Mouse (Mus musculus): Measurements from ENCODE around the gene Car11. TPM values are rescaled to one million over a fixed set of nuclear protein-coding genes. Genes with fewer than 3 reads are reported as not detected.

Gene Car11
- polyA plus RNA-seq, 1 experiment from 2014 or later = 8.8 TPM

DNA sequence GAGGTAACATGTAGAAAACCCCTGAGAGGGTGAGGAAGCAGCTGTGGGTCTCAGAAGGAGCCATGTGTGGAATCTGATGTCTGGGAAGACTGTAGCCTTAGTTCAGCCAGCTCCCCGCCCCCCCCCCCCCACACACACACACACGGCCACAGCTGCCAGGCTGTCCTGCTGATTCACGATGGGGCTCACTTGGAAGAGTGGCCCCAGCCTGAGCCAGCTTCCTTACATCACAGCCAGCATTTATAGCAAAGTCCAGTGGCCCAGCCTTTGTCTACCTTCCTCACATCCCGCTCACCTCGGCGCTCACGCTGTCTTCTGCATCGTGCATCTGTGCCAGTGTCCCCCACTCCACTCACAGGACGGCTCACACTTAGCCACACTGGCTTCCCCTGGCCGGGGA, 49.8 kb downstream of the Car11 start:
- no peak overlapping the region for H3K27ac ChIP-seq (ENCODE audit: low read depth, low read length)
- no peaks in the 10 kb centered on the region for H3K9me3 ChIP-seq (ENCODE audit: control insufficient read depth, low read length)
- H3K4me3 ChIP-seq (ENCODE audit: low read depth, low read length) = no peak overlapping the region
- no peaks in the 10 kb centered on the region for H3K36me3 ChIP-seq (ENCODE audit: control insufficient read depth, insufficient read depth, low read length)
- H3K4me2 ChIP-seq (replicated peaks; ENCODE audit: low read depth, low read length) = no peak overlapping the region
- H3K4me1 ChIP-seq (replicated peaks; ENCODE audit: control insufficient read depth, insufficient read depth, low read length) = no peaks in the 10 kb centered on the region
- DNase-seq (ENCODE audit: low spot score) = no peak
- no peaks in the 10 kb centered on the region for H3K27me3 ChIP-seq (ENCODE audit: control insufficient read depth, insufficient read depth, low read length)
- ATAC-seq (ENCODE audit: low FRiP score) = no peak
- WGBS = 50% methylated on average over 10 of the region's 10 CpGs
- H3K9ac ChIP-seq (ENCODE audit: low read depth, low read length) = no peak overlapping the region

DNA sequence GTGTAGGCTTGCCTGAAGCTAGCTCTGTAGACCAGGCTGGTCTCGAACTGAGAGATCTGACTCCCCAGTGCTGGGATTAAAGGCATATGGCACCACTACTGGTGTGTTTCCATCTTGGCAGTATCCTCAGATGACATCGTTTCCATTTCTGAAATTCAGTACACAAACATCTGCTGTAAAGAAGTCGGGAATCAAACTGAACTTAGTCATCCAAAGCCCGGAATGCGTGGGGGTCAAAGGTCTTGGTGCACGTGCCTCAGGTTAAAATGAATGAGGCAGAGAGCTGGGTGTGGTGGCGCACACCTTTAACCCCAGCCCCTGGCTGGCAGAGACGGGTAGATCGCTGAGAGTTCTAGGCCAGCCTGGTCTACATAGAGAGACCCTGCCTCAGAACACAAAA, 50.5 kb downstream of the Car11 start:
- H3K9me3 ChIP-seq (ENCODE audit: control insufficient read depth, low read length) = no peaks in the 10 kb centered on the region
- 79% methylated on average over 9 of the region's 9 CpGs for WGBS

More for the DNA sequence above, 50.5 kb downstream of the Car11 start:
- Histone ChIP-seq H3K27ac (ENCODE audit: low read depth, low read length) (no peak overlapping the region), H3K4me3 (ENCODE audit: low read depth, low read length) (no peak overlapping the region), H3K36me3 (ENCODE audit: control insufficient read depth, insufficient read depth, low read length) (no peaks in the 10 kb centered on the region), H3K4me2 (replicated peaks; ENCODE audit: low read depth, low read length) (no peak overlapping the region), H3K4me1 (replicated peaks; ENCODE audit: control insufficient read depth, insufficient read depth, low read length) (no peaks in the 10 kb centered on the region), H3K27me3 (ENCODE audit: control insufficient read depth, insufficient read depth, low read length) (no peaks in the 10 kb centered on the region), H3K9ac (ENCODE audit: low read depth, low read length) (no peak overlapping the region)
- DNase-seq (ENCODE audit: low spot score) (no peak), ATAC-seq (ENCODE audit: low FRiP score) (no peak)

Other genes starting within 250 kb of the Car11 start
- gene Ftl1, start 240.0 kb upstream of the Car11 start, polyA plus RNA-seq (2014; fragmentation: Nextera tagmentation; extraction: Ambion mirVana) = 5,748 and 5,943 TPM in 2 replicates
- gene Bax, start 232.9 kb upstream of the Car11 start, polyA plus RNA-seq (2014; fragmentation: Nextera tagmentation; extraction: Ambion mirVana) = 128 and 196 TPM in 2 replicates
- gene Tulp2, start 218.0 kb upstream of the Car11 start, polyA plus RNA-seq (2014; fragmentation: Nextera tagmentation; extraction: Ambion mirVana) = 0.40 and 0.54 TPM in 2 replicates
- not detected in 2 replicates for gene Gm45808, start 213.0 kb upstream of the Car11 start, polyA plus RNA-seq (2014; fragmentation: Nextera tagmentation; extraction: Ambion mirVana)
- gene Dhdh, start 211.0 kb upstream of the Car11 start, polyA plus RNA-seq (2014; fragmentation: Nextera tagmentation; extraction: Ambion mirVana) = 2.9 and 4.1 TPM in 2 replicates
- gene Nucb1, start 189.4 kb upstream of the Car11 start, polyA plus RNA-seq (2014; fragmentation: Nextera tagmentation; extraction: Ambion mirVana) = 88.6 and 92.7 TPM in 2 replicates
- gene Ppp1r15a, start 173.6 kb upstream of the Car11 start, polyA plus RNA-seq (2014; fragmentation: Nextera tagmentation; extraction: Ambion mirVana) = 15.1 and 15.7 TPM in 2 replicates
- 2.1 and 2.3 TPM in 2 replicates for gene Plekha4, start 173.5 kb upstream of the Car11 start, polyA plus RNA-seq (2014; fragmentation: Nextera tagmentation; extraction: Ambion mirVana)
- gene Hsd17b14, start 144.9 kb upstream of the Car11 start, polyA plus RNA-seq (2014; fragmentation: Nextera tagmentation; extraction: Ambion mirVana) = 0.45 and 0.46 TPM in 2 replicates
- gene Bcat2, start 129.7 kb upstream of the Car11 start, polyA plus RNA-seq (2014; fragmentation: Nextera tagmentation; extraction: Ambion mirVana) = 26.6 and 31.4 TPM in 2 replicates
- gene Fgf21, start 84.4 kb upstream of the Car11 start, polyA plus RNA-seq (2014; fragmentation: Nextera tagmentation; extraction: Ambion mirVana) = not detected in 2 replicates
- not detected in 2 replicates for gene Fut1, start 82.6 kb upstream of the Car11 start, polyA plus RNA-seq (2014; fragmentation: Nextera tagmentation; extraction: Ambion mirVana)
- gene Izumo1, start 78.0 kb upstream of the Car11 start, polyA plus RNA-seq (2014; fragmentation: Nextera tagmentation; extraction: Ambion mirVana) = 0.12 and 0.18 TPM in 2 replicates
- gene Rasip1, start 72.4 kb upstream of the Car11 start, polyA plus RNA-seq (2014; fragmentation: Nextera tagmentation; extraction: Ambion mirVana) = 4.9 and 5.1 TPM in 2 replicates
- 1.7 and 2.1 TPM in 2 replicates for gene Mamstr, start 59.9 kb upstream of the Car11 start, polyA plus RNA-seq (2014; fragmentation: Nextera tagmentation; extraction: Ambion mirVana)
- gene Fut2, start 33.4 kb upstream of the Car11 start, polyA plus RNA-seq (2014; fragmentation: Nextera tagmentation; extraction: Ambion mirVana) = 0.06 and 0.27 TPM in 2 replicates
- gene Ntn5, start 15.8 kb upstream of the Car11 start, polyA plus RNA-seq (2014; fragmentation: Nextera tagmentation; extraction: Ambion mirVana) = 0.21 and 0.22 TPM in 2 replicates
- 0.29 and 0.75 TPM in 2 replicates for gene Sec1, start 5.4 kb upstream of the Car11 start, polyA plus RNA-seq (2014; fragmentation: Nextera tagmentation; extraction: Ambion mirVana)
- gene Dbp, start 5.2 kb downstream of the Car11 start, polyA plus RNA-seq (2014; fragmentation: Nextera tagmentation; extraction: Ambion mirVana) = 2.2 and 2.8 TPM in 2 replicates
- 904 and 927 TPM in 2 replicates for gene Rpl18, start 15.6 kb downstream of the Car11 start, polyA plus RNA-seq (2014; fragmentation: Nextera tagmentation; extraction: Ambion mirVana)
- 13.6 and 17.6 TPM in 2 replicates for gene Sphk2, start 18.2 kb downstream of the Car11 start, polyA plus RNA-seq (2014; fragmentation: Nextera tagmentation; extraction: Ambion mirVana)
- gene Fam83e, start 21.4 kb downstream of the Car11 start, polyA plus RNA-seq (2014; fragmentation: Nextera tagmentation; extraction: Ambion mirVana) = 0.80 TPM in 2 replicates
- gene Spaca4, start 26.0 kb downstream of the Car11 start, polyA plus RNA-seq (2014; fragmentation: Nextera tagmentation; extraction: Ambion mirVana) = not detected in 2 replicates
- 6.3 and 9.1 TPM in 2 replicates for gene Lmtk3, start 83.9 kb downstream of the Car11 start, polyA plus RNA-seq (2014; fragmentation: Nextera tagmentation; extraction: Ambion mirVana)
- 1.4 and 1.9 TPM in 2 replicates for gene Sult2b1, start 84.8 kb downstream of the Car11 start, polyA plus RNA-seq (2014; fragmentation: Nextera tagmentation; extraction: Ambion mirVana)
- gene Cyth2, start 114.7 kb downstream of the Car11 start, polyA plus RNA-seq (2014; fragmentation: Nextera tagmentation; extraction: Ambion mirVana) = 211 and 248 TPM in 2 replicates
- gene Kcnj14, start 124.9 kb downstream of the Car11 start, polyA plus RNA-seq (2014; fragmentation: Nextera tagmentation; extraction: Ambion mirVana) = 0.48 and 0.57 TPM in 2 replicates
- gene Grwd1, start 131.1 kb downstream of the Car11 start, polyA plus RNA-seq (2014; fragmentation: Nextera tagmentation; extraction: Ambion mirVana) = 56.7 and 66.0 TPM in 2 replicates
- gene Kdelr1, start 172.9 kb downstream of the Car11 start, polyA plus RNA-seq (2014; fragmentation: Nextera tagmentation; extraction: Ambion mirVana) = 75.9 and 99.4 TPM in 2 replicates
- 0.39 and 0.42 TPM in 2 replicates for gene Grin2d, start 178.5 kb downstream of the Car11 start, polyA plus RNA-seq (2014; fragmentation: Nextera tagmentation; extraction: Ambion mirVana)
- gene Syngr4, start 196.9 kb downstream of the Car11 start, polyA plus RNA-seq (2014; fragmentation: Nextera tagmentation; extraction: Ambion mirVana) = 0.63 and 0.99 TPM in 2 replicates
- 3.1 and 4.6 TPM in 2 replicates for gene Tmem143, start 197.1 kb downstream of the Car11 start, polyA plus RNA-seq (2014; fragmentation: Nextera tagmentation; extraction: Ambion mirVana)
- 28.3 and 40.5 TPM in 2 replicates for gene Emp3, start 221.6 kb downstream of the Car11 start, polyA plus RNA-seq (2014; fragmentation: Nextera tagmentation; extraction: Ambion mirVana)
- gene Ccdc114, start 224.2 kb downstream of the Car11 start, polyA plus RNA-seq (2014; fragmentation: Nextera tagmentation; extraction: Ambion mirVana) = 3.3 and 5.3 TPM in 2 replicates

All from hindbrain, embryonic 11.5 days (tissue).